Mouse (Mus musculus): ENCODE results near the gene Olfr395. TPM values are rescaled to one million over a fixed set of nuclear protein-coding genes. Genes with fewer than 3 reads are reported as not detected.

Gene Olfr395
- not detected for total RNA-seq (2023)

GRCm38 (mm10) chr11:73909199-73909598 is at the start of gene Olfr395:
Gene Olfr395 (minus strand): TSS chr11:73909299.

GRCm38 (mm10) chr11:73936377-73936776 is 27.3 kb upstream of the Olfr395 start, which contains the start of gene Olfr23:
Gene Olfr23 (plus strand): TSS chr11:73936677.

GRCm38 (mm10) chr11:73890671-73891070 is 18.4 kb downstream of the Olfr395 start, which contains the start of gene Olfr394:
Gene Olfr394 (minus strand): TSS chr11:73890771.

Other genes starting within 250 kb of the Olfr395 start
- not detected for gene Zfp735, start 220.5 kb downstream of the Olfr395 start, total RNA-seq (2023)
- gene Olfr389, start 128.6 kb downstream of the Olfr395 start, total RNA-seq (2023) = not detected
- not detected for gene Olfr390, start 126.3 kb downstream of the Olfr395 start, total RNA-seq (2023)
- gene Olfr391-ps, start 106.2 kb downstream of the Olfr395 start, total RNA-seq (2023) = not detected
- gene Olfr392, start 92.2 kb downstream of the Olfr395 start, total RNA-seq (2023) = not detected
- not detected for gene Olfr393, start 57.8 kb downstream of the Olfr395 start, total RNA-seq (2023)
- gene Olfr394, start 18.5 kb downstream of the Olfr395 start, total RNA-seq (2023) = not detected
- gene Olfr23, start 27.4 kb upstream of the Olfr395 start, total RNA-seq (2023) = not detected
- gene Olfr397, start 51.5 kb upstream of the Olfr395 start, total RNA-seq (2023) = not detected
- not detected for gene Olfr398, start 81.1 kb upstream of the Olfr395 start, total RNA-seq (2023)
- not detected for gene Olfr139, start 147.3 kb upstream of the Olfr395 start, total RNA-seq (2023)
- gene Olfr399, start 147.3 kb upstream of the Olfr395 start, total RNA-seq (2023) = not detected
- not detected for gene Zfp616, start 160.7 kb upstream of the Olfr395 start, total RNA-seq (2023)
- not detected for gene Olfr401, start 204.4 kb upstream of the Olfr395 start, total RNA-seq (2023)
- not detected for gene Olfr402, start 244.2 kb upstream of the Olfr395 start, total RNA-seq (2023)